Mouse (Mus musculus) layer of hippocampus, postnatal 14 days (tissue): Measurements from ENCODE around the gene Akt2. TPM values are rescaled to one million over a fixed set of nuclear protein-coding genes. Genes with fewer than 3 reads are reported as not detected.
A peak's percentile ranks its signal among the peaks of the same experiment; 100 is the strongest.

Source experiments
- DNase-seq, 2 experiments: peaks; one replicate each; pipeline ENCODE4 v3.0.0; 2021 to 2022; ENCODE audit warnings: low spot score in 2 of 2, mixed read lengths in 1 of 2
- total RNA-seq, 2 experiments: library from RNA; stranded (reverse); gene quantifications; 2 replicates each; pipeline ENCODE4 v1.2.3; 2021

Akt2 gene
- total RNA-seq, 2 experiments from 2014 or later = 93.7 to 103 TPM

GRCm38 (mm10) chr7:27586861-27587260 lies 4.5 kb upstream of the Akt2 start:
- no peak for DNase-seq

GRCm38 (mm10) chr7:27587741-27588140 lies 3.6 kb upstream of the Akt2 start:
- DNase-seq = no peak

- no peak for DNase-seq
Observed at GRCm38 (mm10) chr7:27590088-27590487, 1.3 kb upstream of the Akt2 start.

- DNase-seq = no peak
Observed at GRCm38 (mm10) chr7:27590566-27591213, 662 bp upstream of the Akt2 start.

- DNase-seq = no peak
Observed at GRCm38 (mm10) chr7:27592217-27592929, 1.0 kb downstream of the Akt2 start.

GRCm38 (mm10) chr7:27592934-27593645 lies 1.7 kb downstream of the Akt2 start:
- DNase-seq = no peak

GRCm38 (mm10) chr7:27596586-27597503 lies 5.5 kb downstream of the Akt2 start:
- no peak for DNase-seq

- DNase-seq = no peak
Observed at GRCm38 (mm10) chr7:27598053-27598452, 6.7 kb downstream of the Akt2 start.

GRCm38 (mm10) chr7:27601628-27602027 lies 10.3 kb downstream of the Akt2 start:
- DNase-seq = peak; percentile 59 to 65

- DNase-seq = no peak
Observed at GRCm38 (mm10) chr7:27602161-27602560, 10.8 kb downstream of the Akt2 start.

GRCm38 (mm10) chr7:27602835-27603234 lies 11.5 kb downstream of the Akt2 start:
- no peak for DNase-seq

GRCm38 (mm10) chr7:27604661-27605348 lies 13.5 kb downstream of the Akt2 start:
- no peak for DNase-seq

- DNase-seq = no peak
Observed at GRCm38 (mm10) chr7:27605499-27606285, 14.3 kb downstream of the Akt2 start.

GRCm38 (mm10) chr7:27606481-27607254 lies 15.3 kb downstream of the Akt2 start:
- no peak for DNase-seq

GRCm38 (mm10) chr7:27607580-27607979 lies 16.2 kb downstream of the Akt2 start:
- DNase-seq = peak in 1 of 2 experiments; percentile 74

- no peak for DNase-seq
Observed at GRCm38 (mm10) chr7:27608130-27608529, 16.8 kb downstream of the Akt2 start.

- no peak for DNase-seq
Observed at GRCm38 (mm10) chr7:27609285-27609684, 17.9 kb downstream of the Akt2 start.

- DNase-seq = no peak
Observed at GRCm38 (mm10) chr7:27609688-27610087, 18.3 kb downstream of the Akt2 start.

GRCm38 (mm10) chr7:27610370-27610769 lies 19.0 kb downstream of the Akt2 start:
- no peak for DNase-seq
